In genomic region chr19:53040164-53041132, GRCm38 (mm10) we compare ENCODE assay signal across 8 mouse cellular contexts. TPM values are rescaled to one million over a fixed set of nuclear protein-coding genes. Genes with fewer than 3 reads are reported as not detected.
DNase-seq lines count a peak whose midpoint lies in the region; ATAC-seq and TF ChIP-seq lines count a peak whose summit lies in the region.

Gene Xpnpep1 (minus strand): TSS chr19:53040214.

- no peak within 1 kb of the TSS for H3K27ac ChIP-seq in neural tube, embryonic 11.5 days (ENCODE audit: low read depth, low read length)
- peak within 1 kb of the TSS; percentile 82 for H3K27ac ChIP-seq in heart, adult 2 months
- H3K27ac ChIP-seq in lung, embryonic 14.5 days (ENCODE audit: low read depth): peak within 1 kb of the TSS; percentile 86
- 0 out of 2 replicates have a peak within 1 kb of the TSS, but pooled peaks have one; percentile 58 for H3K27ac ChIP-seq in olfactory bulb, adult 2 months (ENCODE audit: insufficient read depth, low read depth, low read length)

- peak within 1 kb of the TSS; percentile 74 for H3K4me2 ChIP-seq in neural tube, embryonic 11.5 days (ENCODE audit: low read depth)
- H3K4me2 ChIP-seq in lung, embryonic 14.5 days: peak within 1 kb of the TSS; percentile 72

- no peak for TF ChIP-seq EP300 in heart, adult 2 months (IDR thresholded peaks at IDR 0.05; ENCODE audit: insufficient read depth, low read depth, low read length)

- H3K4me3 ChIP-seq in neural tube, embryonic 11.5 days (ENCODE audit: low read depth, low read length): peak within 1 kb of the TSS; percentile 90; the same call in 1 of the 2 replicates
- H3K4me3 ChIP-seq in heart, adult 2 months: peak within 1 kb of the TSS; percentile 43; the same call in 1 of the 2 replicates
- peak within 1 kb of the TSS; percentile 95 for H3K4me3 ChIP-seq in lung, embryonic 14.5 days (ENCODE audit: low read depth, low read length)
- no peak within 1 kb of the TSS for H3K4me3 ChIP-seq in olfactory bulb, adult 2 months (ENCODE audit: insufficient read depth, low read depth, low read length)

- intact Hi-C loops in heart, adult 2 months (cut with DNase I): no loop called here

- no peaks in the 10 kb centered on the region for H3K27me3 ChIP-seq in neural tube, embryonic 11.5 days (ENCODE audit: control insufficient read depth, insufficient read depth, low read length)
- H3K27me3 ChIP-seq in heart, adult 2 months (ENCODE audit: control insufficient read depth, insufficient read depth, low read length): no peaks in the 10 kb centered on the region
- no peaks in the 10 kb centered on the region for H3K27me3 ChIP-seq in lung, embryonic 14.5 days (ENCODE audit: insufficient read depth, low read length)

- no peaks in the 10 kb centered on the region for H3K9me3 ChIP-seq in neural tube, embryonic 11.5 days (ENCODE audit: control insufficient read depth, low read length)
- H3K9me3 ChIP-seq in lung, embryonic 14.5 days (ENCODE audit: low read depth, low read length): no peaks in the 10 kb centered on the region

- no peak for DNase-seq in neural tube, embryonic 11.5 days (ENCODE audit: low spot score)
- DNase-seq in neural tube, embryonic 10.5 days (ENCODE audit: extremely low spot score, low spot score): no peak
- no peak for DNase-seq in heart, adult 2 months
- DNase-seq in large intestine, adult 2 months (ENCODE audit: low read depth, low spot score): peak; percentile 75
- DNase-seq in lung, embryonic 14.5 days: peak; percentile 31
- DNase-seq in thymus, postnatal 25 days: no peak

- 83% methylated on average over 23 of the region's 23 CpGs for WGBS in neural tube, embryonic 11.5 days
- 62% methylated on average over 23 of the region's 23 CpGs for WGBS in heart, adult 2 months
- 33% methylated on average over 23 of the region's 23 CpGs for WGBS in large intestine, adult 2 months
- 65% methylated on average over 23 of the region's 23 CpGs for WGBS in lung, embryonic 14.5 days
- 83% methylated on average over 23 of the region's 23 CpGs for whole genome bisulfite sequencing in olfactory bulb, adult 2 months

- no peaks in the 10 kb centered on the region for H3K36me3 ChIP-seq in neural tube, embryonic 11.5 days (ENCODE audit: control insufficient read depth, insufficient read depth, low read length)
- no peaks in the 10 kb centered on the region for H3K36me3 ChIP-seq in heart, adult 2 months (ENCODE audit: control insufficient read depth, insufficient read depth, low read length)
- H3K36me3 ChIP-seq in lung, embryonic 14.5 days (ENCODE audit: insufficient read depth): peaks cover 4% of the 10 kb centered on the region; the same call in 1 of the 2 replicates

- TF ChIP-seq CTCF in heart, adult 2 months (IDR thresholded peaks at IDR 0.05): no peak
- no peak for TF ChIP-seq CTCF in lung, embryonic 14.5 days (IDR thresholded peaks at IDR 0.05; ENCODE audit: low read depth)
- TF ChIP-seq CTCF in olfactory bulb, adult 2 months (IDR thresholded peaks at IDR 0.05; ENCODE audit: insufficient read depth, low read depth, low read length): no peak

- no peak within 1 kb of the TSS for H3K9ac ChIP-seq in neural tube, embryonic 11.5 days (ENCODE audit: low read length)
- H3K9ac ChIP-seq in heart, adult 2 months (ENCODE audit: low read depth, low read length): no peak within 1 kb of the TSS
- H3K9ac ChIP-seq in lung, embryonic 14.5 days: peak within 1 kb of the TSS; percentile 92

- TF ChIP-seq POLR2A in heart, adult 2 months (IDR thresholded peaks at IDR 0.05; ENCODE audit: insufficient read depth, low read depth, low read length): no peak
- TF ChIP-seq POLR2A in olfactory bulb, adult 2 months (IDR thresholded peaks at IDR 0.05; ENCODE audit: insufficient read depth, low read depth, low read length): no peak

- H3K79me2 ChIP-seq in heart, adult 2 months (replicated peaks; ENCODE audit: control insufficient read depth, insufficient read depth, low read length): peaks cover 4% of the 10 kb centered on the region

- peaks cover 6% of the 10 kb centered on the region for H3K4me1 ChIP-seq in neural tube, embryonic 11.5 days (ENCODE audit: control insufficient read depth, insufficient read depth, low read length)
- H3K4me1 ChIP-seq in heart, adult 2 months (ENCODE audit: control insufficient read depth, insufficient read depth, low read length): peaks cover 20% of the 10 kb centered on the region
- H3K4me1 ChIP-seq in lung, embryonic 14.5 days (ENCODE audit: insufficient read depth): peaks cover 19% of the 10 kb centered on the region
- H3K4me1 ChIP-seq in olfactory bulb, adult 2 months (ENCODE audit: control insufficient read depth, insufficient read depth, low read length): peaks cover 18% of the 10 kb centered on the region

- ATAC-seq in neural tube, embryonic 11.5 days (ENCODE audit: insufficient read depth, low FRiP score, low TSS enrichment): no peak
- no peak for ATAC-seq in common myeloid progenitor, adult 5-6 weeks (replicated peaks; ENCODE audit: low read depth, poor library complexity, severe bottlenecking)
- no peak for ATAC-seq in lung, embryonic 14.5 days (ENCODE audit: insufficient read depth)

RNA-seq across cellular contexts. Expression of gene Xpnpep1, which starts in this region (rescaled TPM):
- polyA plus RNA-seq in neural tube, embryonic 11.5 days (2014; fragmentation: Nextera tagmentation; extraction: Ambion mirVana): 168 and 170 TPM in 2 replicates
- total RNA-seq in common myeloid progenitor, adult 5-6 weeks (2017): 44.8 and 56.4 TPM in 2 replicates
- 10 to 100 TPM; 59.8 to 70.1 TPM for total RNA-seq in heart, adult 2 months (2021)
- 49.8 and 71.9 TPM in 2 replicates for polyA plus RNA-seq in heart, adult 2 months (2012; rRNA removed)
- 347 and 657 TPM in 2 replicates for polyA plus RNA-seq in large intestine, adult 2 months (2012; rRNA removed)
- polyA plus RNA-seq in lung, embryonic 14.5 days (2014; fragmentation: Nextera tagmentation; extraction: Ambion mirVana): 196 and 200 TPM in 2 replicates
- polyA plus RNA-seq in olfactory bulb, adult 2 months (2012; ENCODE audit: insufficient read depth, insufficient read length, low replicate concordance, missing spikeins): not detected in 2 replicates

Comparison
In these comparisons a context has a peak if more than half of its experiments do, and no peak if none do; other contexts are left out.
1. DNase-seq: peak in large intestine, adult 2 months (single experiment) and lung, embryonic 14.5 days (single experiment); none in neural tube, embryonic 11.5 days (single experiment), neural tube, embryonic 10.5 days (single experiment), heart, adult 2 months (0 of 2) and thymus, postnatal 25 days (single experiment).